Comparison of ENCODE assay signal across 26 mouse cellular contexts in the genomic region with DNA sequence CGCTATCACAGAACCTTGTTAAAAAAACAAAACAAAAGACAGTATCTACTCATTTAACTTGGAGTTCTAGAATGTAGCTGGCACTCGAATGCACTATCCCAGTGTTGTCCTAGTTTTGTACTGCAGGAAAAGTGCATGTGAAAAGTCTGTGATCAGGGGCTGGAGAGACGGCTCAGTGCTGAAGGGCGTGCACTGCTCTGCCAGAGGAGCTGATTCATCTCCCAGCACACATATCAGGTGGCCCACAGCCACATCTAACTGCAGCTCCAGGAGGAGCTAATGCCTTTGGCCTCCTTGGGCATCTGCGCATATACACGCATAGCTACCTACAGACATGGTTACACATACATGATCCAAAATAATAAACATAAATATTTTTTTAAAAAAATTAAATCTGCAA.
DNase-seq lines count a peak whose midpoint lies in the region; ATAC-seq and TF ChIP-seq lines count a peak whose summit lies in the region.
"Had no signal": no experiment of that assay in that cellular context is flagged by ENCODE, and none has a peak within 500 bp of the region (broad histone marks: within the 10 kb centered on the region; RNA-seq: fewer than 3 reads in every experiment).

No protein-coding gene starts in this region.

- no peak for ATAC-seq in liver, postnatal 0 days
- ATAC-seq in liver, embryonic 11.5 days (replicated peaks; ENCODE audit: low FRiP score) = peak; percentile 56; the same call in 1 of the 2 replicates
- peak; percentile 90 for ATAC-seq in megakaryocyte-erythroid progenitor cell, adult 5-6 weeks (replicated peaks; ENCODE audit: low FRiP score, low TSS enrichment, poor library complexity, severe bottlenecking)
- ATAC-seq: forebrain, embryonic 15.5 days; intestine, postnatal 0 days had no signal

- peaks cover 27% of the 10 kb centered on the region for H3K36me3 ChIP-seq in liver, postnatal 0 days (replicated peaks; ENCODE audit: insufficient read depth, low read length)
- H3K36me3 ChIP-seq in liver, embryonic 11.5 days (ENCODE audit: control insufficient read depth, insufficient read depth, low read length) = no peaks in the 10 kb centered on the region; the same call in 1 of the 2 replicates
- H3K36me3 ChIP-seq: forebrain, embryonic 15.5 days; hindbrain, embryonic 13.5 days; midbrain, embryonic 12.5 days; neural tube, embryonic 15.5 days had no signal

- H3K9ac ChIP-seq in liver, postnatal 0 days (replicated peaks) = no peak overlapping the region
- no peak overlapping the region for H3K9ac ChIP-seq in liver, embryonic 11.5 days (ENCODE audit: low read depth, low read length)
- H3K9ac ChIP-seq: forebrain, embryonic 15.5 days; hindbrain, embryonic 13.5 days; lung, embryonic 14.5 days; midbrain, embryonic 12.5 days; neural tube, embryonic 15.5 days had no signal

- H3K27ac ChIP-seq in liver, postnatal 0 days (ENCODE audit: low read depth) = no peak overlapping the region
- H3K27ac ChIP-seq in liver, embryonic 11.5 days (ENCODE audit: low read depth, low read length) = no peak overlapping the region
- H3K27ac ChIP-seq: forebrain, embryonic 10.5 days; forebrain, embryonic 15.5 days; hindbrain, embryonic 13.5 days; midbrain, embryonic 12.5 days; neural tube, embryonic 15.5 days; stomach, postnatal 0 days had no signal

- TF ChIP-seq CTCF in liver, postnatal 0 days (IDR thresholded peaks at IDR 0.05; ENCODE audit: low read depth) = no peak

- WGBS in liver, postnatal 0 days (ENCODE audit: insufficient replicate concordance) = 73% methylated on average over 6 of the region's 6 CpGs
- WGBS in liver, embryonic 11.5 days = 70% methylated on average over 6 of the region's 6 CpGs

- H3K4me3 ChIP-seq in liver, postnatal 0 days (ENCODE audit: low read depth, low read length) = no peak overlapping the region
- H3K4me3 ChIP-seq in liver, embryonic 11.5 days (ENCODE audit: low read depth, low read length) = no peak overlapping the region
- H3K4me3 ChIP-seq: forebrain, embryonic 10.5 days; forebrain, embryonic 15.5 days; hindbrain, embryonic 13.5 days; midbrain, embryonic 12.5 days; neural tube, embryonic 15.5 days had no signal

- peak; percentile 22 for DNase-seq in liver
- no peak for DNase-seq in liver, postnatal 0 days
- DNase-seq in brain, adult 2 months (ENCODE audit: low read depth, low spot score) = peak; percentile 44
- no peak for DNase-seq in liver, embryonic 11.5 days (ENCODE audit: low spot score)
- DNase-seq in gastrocnemius, postnatal 4 days (ENCODE audit: low spot score in 2 of 2) = no peak
- DNase-seq in kidney, postnatal 25 days = no peak
- DNase-seq: adrenal gland, postnatal 25 days; cerebellum, adult 11 months; cerebellum, adult 9-10 months; cerebellum, postnatal 36 days; heart, postnatal 4 days; kidney, adult 9 months; kidney, postnatal 10 days; lung, embryonic 14.5 days; lung, postnatal 14 days; retina, postnatal 1 day; right cerebral cortex, postnatal 25 days; thymus, postnatal 4 days had no signal

- no peaks in the 10 kb centered on the region for H3K4me1 ChIP-seq in liver, postnatal 0 days (ENCODE audit: insufficient read depth)
- peaks cover 3% of the 10 kb centered on the region for H3K4me1 ChIP-seq in liver, embryonic 11.5 days (replicated peaks; ENCODE audit: control insufficient read depth, insufficient read depth, low read length)
- H3K4me1 ChIP-seq: forebrain, embryonic 15.5 days had no signal

- no peak overlapping the region for H3K4me2 ChIP-seq in liver, postnatal 0 days (ENCODE audit: low read depth, low read length)
- H3K4me2 ChIP-seq in liver, embryonic 11.5 days = no peak overlapping the region
- H3K4me2 ChIP-seq: forebrain, embryonic 15.5 days; hindbrain, embryonic 13.5 days; lung, embryonic 14.5 days; midbrain, embryonic 12.5 days; neural tube, embryonic 15.5 days had no signal

- H3K27me3 ChIP-seq in liver, postnatal 0 days (ENCODE audit: insufficient read depth, low read length) = no peaks in the 10 kb centered on the region
- H3K27me3 ChIP-seq in liver, embryonic 11.5 days (replicated peaks; ENCODE audit: control insufficient read depth, insufficient read depth, low read length) = no peaks in the 10 kb centered on the region
- H3K27me3 ChIP-seq: forebrain, embryonic 15.5 days; hindbrain, embryonic 13.5 days; midbrain, embryonic 12.5 days; neural tube, embryonic 15.5 days had no signal

- H3K9me3 ChIP-seq in liver, postnatal 0 days (ENCODE audit: low read length) = no peaks in the 10 kb centered on the region
- H3K9me3 ChIP-seq in liver, embryonic 11.5 days (ENCODE audit: control insufficient read depth, low read length) = no peaks in the 10 kb centered on the region
- H3K9me3 ChIP-seq: forebrain, embryonic 10.5 days; forebrain, embryonic 15.5 days; hindbrain, embryonic 13.5 days; midbrain, embryonic 12.5 days; neural tube, embryonic 15.5 days had no signal

- no peak for TF ChIP-seq EP300 in liver, postnatal 0 days (IDR thresholded peaks at IDR 0.05; ENCODE audit: low read depth)

Comparison
In these comparisons a context has a peak if more than half of its experiments do, and no peak if none do; other contexts are left out.
1. DNase-seq: peak in liver (single experiment) and brain, adult 2 months (single experiment); none in liver, postnatal 0 days (single experiment), liver, embryonic 11.5 days (single experiment), gastrocnemius, postnatal 4 days (0 of 2) and kidney, postnatal 25 days (0 of 2).